Mouse (Mus musculus) midbrain, postnatal 0 days (tissue): ENCODE measurements around the gene Hus1. TPM values are rescaled to one million over a fixed set of nuclear protein-coding genes. Genes with fewer than 3 reads are reported as not detected.
A peak's percentile ranks its signal among the peaks of the same experiment; 100 is the strongest.

Experiments used
- ATAC-seq: fragments of 200-750 bp; cut with Nextera tagmentation; 2 replicates; pipeline ENCODE4 v1.8.0; 2017; ENCODE audit warnings: moderate number of reproducible peaks, mild to moderate bottlenecking, moderate TSS enrichment, moderate library complexity; ENCODE audit not compliant: low FRiP score
- DNase-seq: peaks from one replicate; pipeline ENCODE4 v3.0.0-alpha.2; 2015; ENCODE audit warnings: low spot score
- H3K27ac ChIP-seq: fragments of 300-500 bp; sonication (generic); 2 replicates; pipeline ENCODE4 v1.5.1; 2014; ENCODE audit warnings: low read depth, mild to moderate bottlenecking, low read length, mixed read lengths
- H3K27me3 ChIP-seq: fragments of 300-500 bp; sonication (generic); 2 replicates; pipeline ENCODE4 v1.6.1; 2014; ENCODE audit warnings: low read length, control low read depth, mixed read lengths; ENCODE audit not compliant: insufficient read depth
- H3K36me3 ChIP-seq: fragments of 300-500 bp; sonication (generic); 2 replicates; pipeline ENCODE4 v1.6.1; 2014; ENCODE audit warnings: low read length, control low read depth, mixed read lengths; ENCODE audit not compliant: insufficient read depth
- H3K4me1 ChIP-seq: fragments of 300-500 bp; sonication (generic); 2 replicates; pipeline ENCODE4 v1.6.1; 2014; ENCODE audit warnings: mild to moderate bottlenecking, control low read depth, antibody characterized with exemption, low read length, mixed read lengths; ENCODE audit not compliant: insufficient read depth
- H3K4me2 ChIP-seq: fragments of 300-500 bp; sonication (generic); 2 replicates; pipeline ENCODE4 v1.6.1; 2014; ENCODE audit warnings: low read depth, mild to moderate bottlenecking, low read length, mixed read lengths; ENCODE audit not compliant: poor library complexity, severe bottlenecking
- H3K4me3 ChIP-seq: fragments of 300-500 bp; sonication (generic); 2 replicates; pipeline ENCODE4 v1.5.1; 2014; ENCODE audit warnings: low read depth, mild to moderate bottlenecking, low read length, moderate library complexity
- H3K9ac ChIP-seq: fragments of 300-500 bp; sonication (generic); replicated peaks from 2 replicates; pipeline ENCODE4 v1.6.1; 2014; ENCODE audit warnings: mild to moderate bottlenecking, low read length, moderate library complexity, mixed read lengths; ENCODE audit not compliant: poor library complexity, severe bottlenecking
- H3K9me3 ChIP-seq: fragments of 300-500 bp; sonication (generic); 2 replicates; pipeline ENCODE4 v1.6.1; 2016; ENCODE audit warnings: low read length, control low read depth
- CTCF ChIP-seq: IDR thresholded peaks from 2 replicates; pipeline ENCODE4 v1.5.1; 2016; ENCODE audit warnings: antibody characterized with exemption, mild to moderate bottlenecking
- WGBS: fragments of 180-500 bp; shearing (Covaris S2); extraction: QIAGEN DNeasy Blood & Tissue Kit; methylation state at CpG from one replicate; pipeline ENCODE4 v1.1.7; 2014; 5-methylcytosine and 5-hydroxymethylcytosine counted together
- polyA plus RNA-seq: library from polyadenylated mRNA; unstranded; fragments of >200 nt; fragmentation: Nextera tagmentation; extraction: Ambion mirVana; gene quantifications from 2 replicates; pipeline ENCODE4 v1.2.1, GENCODE M21; 2015
- total RNA-seq: library from RNA; depleted of rRNA; stranded (reverse); fragments of >200 nt; gene quantifications from 2 replicates; pipeline ENCODE4 v1.2.3, GENCODE M21; 2014

Hus1 gene
- total and polyA plus RNA-seq, 2 experiments from 2014 or later: 8.7 to 17.0 TPM

- Histone ChIP-seq H3K27ac (peak overlapping the region; percentile 74), H3K4me3 (peak overlapping the region; percentile 73), H3K27me3 (no peaks in the 10 kb centered on the region), H3K9me3 (no peaks in the 10 kb centered on the region), H3K9ac (peak overlapping the region; percentile 73), H3K4me1 (peaks cover 3% of the 10 kb centered on the region; the same call in 1 of the 2 replicates), H3K4me2 (peak overlapping the region; percentile 77), H3K36me3 (peaks cover under 1% of the 10 kb centered on the region; the same call in 1 of the 2 replicates)
- under 1% methylated on average over 7 of the region's 7 CpGs for WGBS
- peak; percentile 55 for ATAC-seq
- TF ChIP-seq CTCF: no peak; the same call in 1 of the 2 replicates
- DNase-seq: peak; percentile 48
These were observed 575 bp downstream of the Hus1 start for GRCm38 (mm10) chr11:9010416-9010815.

DNA sequence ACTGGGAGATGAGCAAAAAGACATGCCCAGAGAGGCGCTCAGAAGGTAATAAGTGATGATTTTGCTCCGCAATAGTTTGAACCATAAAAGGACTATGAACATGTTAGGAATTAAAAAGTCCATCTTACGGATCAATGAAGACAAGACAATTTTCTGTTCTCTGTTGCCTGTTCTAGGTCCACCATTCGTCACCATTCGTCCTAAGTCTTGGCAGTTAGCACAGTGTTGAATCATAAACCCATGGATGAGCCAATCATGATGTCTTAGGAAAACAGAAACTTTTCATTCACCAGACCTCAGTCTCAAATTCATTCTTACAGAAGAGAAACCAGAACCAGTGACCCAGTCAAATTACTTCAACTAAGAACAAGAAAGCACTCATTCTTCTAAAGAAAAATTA lies 2.2 kb downstream of the Hus1 start:
- no peak overlapping the region for H3K9ac ChIP-seq
- no peaks in the 10 kb centered on the region for H3K9me3 ChIP-seq
- WGBS: 96% methylated on average over 5 of the region's 5 CpGs
- H3K4me2 ChIP-seq: no peak overlapping the region
- H3K4me1 ChIP-seq: peaks cover 3% of the 10 kb centered on the region; the same call in 1 of the 2 replicates
- H3K4me3 ChIP-seq: no peak overlapping the region
- H3K36me3 ChIP-seq: peaks cover 9% of the 10 kb centered on the region; the same call in 1 of the 2 replicates
- ATAC-seq: no peak
- no peak for TF ChIP-seq CTCF
- no peak for DNase-seq
- no peaks in the 10 kb centered on the region for H3K27me3 ChIP-seq
- no peak overlapping the region for H3K27ac ChIP-seq

- H3K36me3 ChIP-seq: no peaks in the 10 kb centered on the region
- WGBS: 74% methylated on average over 4 of the region's 4 CpGs
- no peaks in the 10 kb centered on the region; the same call in 1 of the 2 replicates for H3K4me1 ChIP-seq
- 0 out of 2 replicates have a peak, but pooled peaks cover 4% of the 10 kb centered on the region for H3K9me3 ChIP-seq
- DNase-seq (peak; percentile 25), ATAC-seq (no peak)
- peak; percentile 60 for TF ChIP-seq CTCF
- no peak overlapping the region for H3K9ac ChIP-seq
- H3K4me2 ChIP-seq: no peak overlapping the region
- no peak overlapping the region for H3K27ac ChIP-seq
- no peak overlapping the region for H3K4me3 ChIP-seq
- H3K27me3 ChIP-seq: peaks cover 5% of the 10 kb centered on the region; the same call in 1 of the 2 replicates
These were observed 22.9 kb downstream of the Hus1 start for GRCm38 (mm10) chr11:8988084-8988483.

DNA sequence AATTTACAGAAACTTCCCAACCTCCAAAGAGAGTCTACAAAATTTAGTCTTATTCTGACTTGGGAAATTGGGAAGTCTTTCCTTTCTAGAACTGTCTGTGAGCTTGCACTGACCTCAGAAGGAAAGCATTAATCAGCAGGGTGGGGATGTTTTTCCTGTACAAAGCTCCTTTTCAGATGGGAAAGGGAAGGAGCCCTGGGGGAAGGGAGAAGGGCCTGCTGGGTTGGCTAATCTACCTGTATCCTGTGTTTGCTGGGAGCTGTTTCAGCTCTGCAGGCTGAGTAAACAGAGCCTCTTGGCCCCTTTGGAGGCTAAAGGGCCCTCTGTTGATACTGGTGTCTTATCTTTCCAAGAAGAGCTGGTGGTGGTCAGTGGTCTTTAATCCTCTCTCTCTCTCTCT lies 24.9 kb downstream of the Hus1 start:
- Histone ChIP-seq H3K27me3 (peaks cover 5% of the 10 kb centered on the region; the same call in 1 of the 2 replicates), H3K36me3 (no peaks in the 10 kb centered on the region), H3K9me3 (no peaks in the 10 kb centered on the region), H3K27ac (no peak overlapping the region), H3K4me3 (no peak overlapping the region), H3K4me1 (no peaks in the 10 kb centered on the region; the same call in 1 of the 2 replicates), H3K9ac (no peak overlapping the region), H3K4me2 (no peak overlapping the region)
- TF ChIP-seq CTCF: no peak
- ATAC-seq (no peak), DNase-seq (no peak)

- peak; percentile 79 for DNase-seq
- no peak overlapping the region for H3K4me3 ChIP-seq
- peaks cover 5% of the 10 kb centered on the region; the same call in 1 of the 2 replicates for H3K27me3 ChIP-seq
- H3K9ac ChIP-seq: no peak overlapping the region
- H3K4me2 ChIP-seq: no peak overlapping the region
- no peak overlapping the region for H3K27ac ChIP-seq
- no peak for ATAC-seq
- H3K4me1 ChIP-seq: no peaks in the 10 kb centered on the region; the same call in 1 of the 2 replicates
- WGBS: 42% methylated on average over 6 of the region's 6 CpGs
- H3K36me3 ChIP-seq: no peaks in the 10 kb centered on the region
- H3K9me3 ChIP-seq: no peaks in the 10 kb centered on the region
- TF ChIP-seq CTCF: peak; percentile 83
These were observed 27.6 kb downstream of the Hus1 start for GRCm38 (mm10) chr11:8983237-8983861.

DNA sequence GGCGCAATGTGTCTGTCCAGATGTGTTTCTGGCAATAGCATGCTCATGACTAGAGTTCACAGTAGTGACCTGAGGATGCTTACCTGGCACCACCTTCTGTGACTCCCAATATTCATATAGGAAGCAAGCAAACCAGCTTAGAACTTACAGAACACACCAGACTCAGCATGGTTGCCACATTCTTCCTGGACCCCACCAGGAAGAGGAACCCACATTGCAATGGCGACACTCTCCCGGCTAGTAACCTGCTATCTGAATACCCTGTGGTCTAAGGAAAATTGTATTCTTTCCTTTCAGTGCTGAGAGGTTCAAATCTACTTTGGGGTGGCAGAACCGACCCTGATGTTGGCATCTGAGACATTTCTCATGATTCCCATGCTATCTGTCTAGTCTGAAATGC lies 32.8 kb downstream of the Hus1 start:
- 88% methylated on average over 4 of the region's 4 CpGs for WGBS
- Histone ChIP-seq H3K4me1 (no peaks in the 10 kb centered on the region), H3K4me3 (no peak overlapping the region), H3K4me2 (no peak overlapping the region), H3K36me3 (no peaks in the 10 kb centered on the region), H3K9me3 (no peaks in the 10 kb centered on the region), H3K9ac (no peak overlapping the region), H3K27ac (no peak overlapping the region), H3K27me3 (no peaks in the 10 kb centered on the region)
- ATAC-seq (no peak), DNase-seq (no peak)
- TF ChIP-seq CTCF: no peak
